Mouse (Mus musculus) intestine, postnatal 0 days (tissue): ENCODE measurements around the gene Mast4. TPM values are rescaled to one million over a fixed set of nuclear protein-coding genes. Genes with fewer than 3 reads are reported as not detected.

Experiments
- ATAC-seq: fragments of 200-750 bp; cut with Nextera tagmentation; 2 replicates; pipeline ENCODE4 v1.8.0; 2017; ENCODE audit warnings: mild to moderate bottlenecking, moderate TSS enrichment, moderate library complexity
- H3K27ac ChIP-seq: fragments of 300-500 bp; sonication (generic); 2 replicates; pipeline ENCODE4 v1.5.1; 2014; ENCODE audit warnings: mild to moderate bottlenecking, low read depth, low read length, moderate library complexity
- H3K27me3 ChIP-seq: fragments of 300-500 bp; sonication (generic); replicated peaks from 2 replicates; pipeline ENCODE4 v1.6.1; 2014; ENCODE audit warnings: low read length, mixed read lengths; ENCODE audit not compliant: control insufficient read depth, insufficient read depth
- H3K36me3 ChIP-seq: fragments of 300-500 bp; sonication (generic); 2 replicates; pipeline ENCODE4 v1.6.1; 2014; ENCODE audit warnings: mild to moderate bottlenecking, moderate library complexity; ENCODE audit not compliant: control insufficient read depth, insufficient read depth
- H3K4me1 ChIP-seq: fragments of 300-500 bp; sonication (generic); replicated peaks from 2 replicates; pipeline ENCODE4 v1.6.1; 2014; ENCODE audit warnings: antibody characterized with exemption, low read length, mixed read lengths; ENCODE audit not compliant: control insufficient read depth, insufficient read depth
- H3K4me2 ChIP-seq: fragments of 300-500 bp; sonication (generic); replicated peaks from 2 replicates; pipeline ENCODE4 v1.6.1; 2014; ENCODE audit warnings: low read depth, mild to moderate bottlenecking, moderate library complexity
- H3K4me3 ChIP-seq: fragments of 300-500 bp; sonication (generic); 2 replicates; pipeline ENCODE4 v1.5.1; 2014; ENCODE audit warnings: low read depth, low read length
- H3K9ac ChIP-seq: fragments of 300-500 bp; sonication (generic); 2 replicates; pipeline ENCODE4 v1.6.1; 2014; ENCODE audit warnings: mild to moderate bottlenecking, low read depth, low read length
- H3K9me3 ChIP-seq: fragments of 300-500 bp; sonication (generic); 2 replicates; pipeline ENCODE4 v1.6.1; 2016; ENCODE audit warnings: mixed run types; ENCODE audit not compliant: control insufficient read depth
- CTCF ChIP-seq: sonication (generic); IDR thresholded peaks from 2 replicates; pipeline ENCODE4 v1.5.1; 2016; ENCODE audit warnings: low read depth, mild to moderate bottlenecking, control low read depth, antibody characterized with exemption, moderate library complexity
- WGBS: fragments of 180-500 bp; shearing (Covaris S2); extraction: QIAGEN DNeasy Blood & Tissue Kit; methylation state at CpG from one replicate; pipeline ENCODE4 v1.1.7; 2014; 5-methylcytosine and 5-hydroxymethylcytosine counted together
- polyA plus RNA-seq: library from polyadenylated mRNA; unstranded; fragments of >200 nt; fragmentation: Nextera tagmentation; extraction: Ambion mirVana; gene quantifications from 2 replicates; pipeline ENCODE4 v1.2.1, GENCODE M21; 2015

Gene Mast4
- polyA plus RNA-seq, 1 experiment from 2014 or later = 6.1 TPM

DNA sequence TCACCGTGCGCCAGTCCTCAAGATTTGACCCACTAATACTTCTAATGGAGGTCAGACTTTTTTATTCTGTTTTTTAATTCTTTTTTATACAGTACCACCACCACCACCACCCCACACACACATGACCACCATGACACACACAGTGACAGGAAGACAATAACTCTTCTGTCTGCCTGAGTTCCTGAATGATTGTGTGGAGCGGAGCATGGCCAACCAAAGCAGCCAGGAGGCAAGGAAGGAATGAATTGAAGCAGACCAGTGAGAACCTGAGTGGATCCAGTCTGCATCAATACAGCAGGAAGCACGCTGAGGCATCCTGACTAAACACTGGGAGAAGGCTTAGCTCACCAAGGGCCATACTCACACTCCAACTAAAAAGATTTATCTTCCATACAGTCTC lies 219.2 kb downstream of the Mast4 start:
- no peak for ATAC-seq
- Histone ChIP-seq H3K4me3 (no peak overlapping the region), H3K4me2 (no peak overlapping the region), H3K4me1 (no peaks in the 10 kb centered on the region), H3K27me3 (no peaks in the 10 kb centered on the region), H3K9ac (no peak overlapping the region), H3K27ac (no peak overlapping the region), H3K9me3 (no peaks in the 10 kb centered on the region), H3K36me3 (no peaks in the 10 kb centered on the region)
- no peak for TF ChIP-seq CTCF
- 87% methylated on average over 4 of the region's 4 CpGs for WGBS

GRCm38 (mm10) chr13:103114274-103114673 lies 220.0 kb downstream of the Mast4 start:
- no peak for TF ChIP-seq CTCF
- no peak overlapping the region for H3K4me2 ChIP-seq
- H3K27me3 ChIP-seq = no peaks in the 10 kb centered on the region
- no peaks in the 10 kb centered on the region for H3K9me3 ChIP-seq
- no peak for ATAC-seq
- H3K9ac ChIP-seq = no peak overlapping the region
- H3K4me1 ChIP-seq = no peaks in the 10 kb centered on the region
- no peak overlapping the region for H3K27ac ChIP-seq
- H3K4me3 ChIP-seq = no peak overlapping the region
- 64% methylated on average over 5 of the region's 5 CpGs for WGBS
- H3K36me3 ChIP-seq = no peaks in the 10 kb centered on the region

DNA sequence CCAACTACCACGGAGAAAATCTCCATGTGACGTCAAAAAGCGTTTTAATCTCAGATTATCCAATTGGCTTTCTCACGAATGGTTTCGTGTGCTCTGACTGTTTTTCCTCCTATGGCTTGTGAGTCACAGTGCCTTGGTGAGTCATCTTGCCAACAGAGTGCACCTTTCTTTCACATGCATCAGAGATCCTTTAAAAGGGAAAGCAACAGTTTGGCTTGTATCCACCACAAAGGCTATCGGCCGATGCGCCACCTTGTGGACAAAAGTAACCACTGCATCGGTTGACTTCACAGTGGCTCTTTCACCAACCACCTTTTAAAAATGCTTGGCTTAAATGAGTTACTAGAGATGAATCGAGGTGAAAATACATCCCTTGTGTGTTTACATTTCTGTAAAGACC lies 224.4 kb downstream of the Mast4 start:
- Histone ChIP-seq H3K4me1 (no peaks in the 10 kb centered on the region), H3K27me3 (no peaks in the 10 kb centered on the region), H3K4me3 (no peak overlapping the region), H3K27ac (no peak overlapping the region), H3K9me3 (no peaks in the 10 kb centered on the region), H3K9ac (no peak overlapping the region), H3K36me3 (no peaks in the 10 kb centered on the region), H3K4me2 (0 out of 2 replicates have a peak overlapping the region, but pooled peaks have one; percentile 24)
- WGBS = 24% methylated on average over 10 of the region's 10 CpGs
- peak; percentile 95 for TF ChIP-seq CTCF
- peak; percentile 76 for ATAC-seq

GRCm38 (mm10) chr13:103107362-103107761 lies 226.9 kb downstream of the Mast4 start:
- no peaks in the 10 kb centered on the region for H3K27me3 ChIP-seq
- H3K27ac ChIP-seq = no peak overlapping the region
- no peaks in the 10 kb centered on the region for H3K9me3 ChIP-seq
- 90% methylated on average over 5 of the region's 5 CpGs for whole genome bisulfite sequencing
- no peaks in the 10 kb centered on the region for H3K36me3 ChIP-seq
- H3K9ac ChIP-seq = no peak overlapping the region
- TF ChIP-seq CTCF = no peak
- no peak for ATAC-seq
- H3K4me2 ChIP-seq = no peak overlapping the region
- H3K4me3 ChIP-seq = no peak overlapping the region
- no peaks in the 10 kb centered on the region for H3K4me1 ChIP-seq

GRCm38 (mm10) chr13:103102598-103102997 lies 231.7 kb downstream of the Mast4 start:
- Histone ChIP-seq H3K4me3 (no peak overlapping the region), H3K27me3 (peaks cover under 1% of the 10 kb centered on the region; the same call in 1 of the 2 replicates), H3K4me1 (no peaks in the 10 kb centered on the region), H3K36me3 (no peaks in the 10 kb centered on the region), H3K9ac (no peak overlapping the region), H3K27ac (no peak overlapping the region), H3K9me3 (no peaks in the 10 kb centered on the region), H3K4me2 (no peak overlapping the region)
- WGBS = 62% methylated on average over 6 of the region's 6 CpGs
- no peak; the same call in 1 of the 2 replicates for ATAC-seq
- TF ChIP-seq CTCF = no peak

GRCm38 (mm10) chr13:103096346-103097150 lies 237.7 kb downstream of the Mast4 start:
- Histone ChIP-seq H3K4me1 (no peaks in the 10 kb centered on the region), H3K9ac (peak overlapping the region; percentile 26), H3K36me3 (no peaks in the 10 kb centered on the region), H3K27ac (no peak overlapping the region), H3K27me3 (peaks cover 8% of the 10 kb centered on the region; the same call in 1 of the 2 replicates), H3K9me3 (no peaks in the 10 kb centered on the region), H3K4me2 (peak overlapping the region; percentile 75), H3K4me3 (peak overlapping the region; percentile 49)
- WGBS = 4% methylated on average over 28 of the region's 28 CpGs
- TF ChIP-seq CTCF = peak; percentile 53
- ATAC-seq = 0 out of 2 replicates have a peak, but pooled peaks have one; percentile 33
